Mouse (Mus musculus) liver, embryonic 11.5 days (tissue): ENCODE data around the gene Rrn3. TPM values are rescaled to one million over a fixed set of nuclear protein-coding genes. Genes with fewer than 3 reads are reported as not detected.
"Not testable (repeated sequence)": the region's sequence is repeated elsewhere in the genome, so short reads cannot be mapped to it uniquely, and the experiment has no call there.

Experiments
- ATAC-seq: fragments of 200-750 bp; cut with Nextera tagmentation; replicated peaks from 2 replicates; pipeline ENCODE4 v1.8.0; 2017; ENCODE audit warnings: moderate number of reproducible peaks, mild to moderate bottlenecking, moderate TSS enrichment, moderate library complexity; ENCODE audit not compliant: low FRiP score
- DNase-seq: peaks from one replicate; pipeline ENCODE4 v3.0.0-alpha.2; 2017; ENCODE audit warnings: low spot score
- H3K27ac ChIP-seq: fragments of 300-500 bp; sonication (generic); 2 replicates; pipeline ENCODE4 v1.5.1; 2014; ENCODE audit warnings: mild to moderate bottlenecking, low read depth, low read length, control low read depth
- H3K27me3 ChIP-seq: fragments of 300-500 bp; sonication (generic); replicated peaks from 2 replicates; pipeline ENCODE4 v1.6.1; 2014; ENCODE audit warnings: low read length, mixed read lengths; ENCODE audit not compliant: control insufficient read depth, insufficient read depth
- H3K36me3 ChIP-seq: fragments of 300-500 bp; sonication (generic); 2 replicates; pipeline ENCODE4 v1.6.1; 2014; ENCODE audit warnings: mild to moderate bottlenecking, low read length, moderate library complexity, mixed read lengths; ENCODE audit not compliant: control insufficient read depth, insufficient read depth
- H3K4me1 ChIP-seq: fragments of 300-500 bp; sonication (generic); replicated peaks from 2 replicates; pipeline ENCODE4 v1.6.1; 2014; ENCODE audit warnings: low read length, mixed read lengths; ENCODE audit not compliant: control insufficient read depth, insufficient read depth
- H3K4me2 ChIP-seq: fragments of 300-500 bp; sonication (generic); 2 replicates; pipeline ENCODE4 v1.6.1; 2014; ENCODE audit warnings: mild to moderate bottlenecking, control low read depth, moderate library complexity
- H3K4me3 ChIP-seq: fragments of 300-500 bp; sonication (generic); 2 replicates; pipeline ENCODE4 v1.5.1; 2014; ENCODE audit warnings: low read depth, low read length, control low read depth
- H3K9ac ChIP-seq: fragments of 300-500 bp; sonication (generic); 2 replicates; pipeline ENCODE4 v1.6.1; 2014; ENCODE audit warnings: low read depth, low read length, control low read depth
- H3K9me3 ChIP-seq: fragments of 300-500 bp; sonication (generic); 2 replicates; pipeline ENCODE4 v1.6.1; 2016; ENCODE audit warnings: low read length, inconsistent platforms, mixed read lengths; ENCODE audit not compliant: control insufficient read depth
- WGBS: fragments of 180-500 bp; shearing (Covaris S2); extraction: QIAGEN DNeasy Blood & Tissue Kit; methylation state at CpG from one replicate; pipeline ENCODE4 v1.1.7; 2014; 5-methylcytosine and 5-hydroxymethylcytosine counted together
- polyA plus RNA-seq: library from polyadenylated mRNA; unstranded; fragments of >200 nt; fragmentation: Nextera tagmentation; extraction: Ambion mirVana; gene quantifications from 2 replicates; pipeline ENCODE4 v1.2.1, GENCODE M21; 2014

Gene Rrn3
- polyA plus RNA-seq, 1 experiment from 2014 or later: 67.1 TPM

DNA sequence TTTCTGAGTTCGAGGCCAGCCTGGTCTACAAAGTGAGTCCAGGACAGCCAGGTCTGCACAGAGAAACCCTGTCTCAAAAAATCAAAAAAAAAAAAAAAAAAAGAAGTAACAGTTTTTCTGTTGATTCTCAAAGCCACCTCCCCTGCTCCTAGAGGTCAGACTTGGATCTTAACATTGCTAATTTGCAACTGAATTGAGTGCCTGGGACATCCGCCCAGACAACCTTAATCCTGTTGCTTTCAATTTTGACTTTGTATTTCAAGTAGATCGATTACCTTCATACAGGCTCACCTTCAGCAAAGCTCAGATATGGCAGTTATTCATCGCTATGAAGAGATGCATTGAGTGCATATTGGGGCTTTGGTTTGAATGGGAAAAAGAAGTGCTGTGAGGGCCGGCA is 31.2 kb upstream of the Rrn3 start:
- no peak overlapping the region for H3K9ac ChIP-seq

DNA sequence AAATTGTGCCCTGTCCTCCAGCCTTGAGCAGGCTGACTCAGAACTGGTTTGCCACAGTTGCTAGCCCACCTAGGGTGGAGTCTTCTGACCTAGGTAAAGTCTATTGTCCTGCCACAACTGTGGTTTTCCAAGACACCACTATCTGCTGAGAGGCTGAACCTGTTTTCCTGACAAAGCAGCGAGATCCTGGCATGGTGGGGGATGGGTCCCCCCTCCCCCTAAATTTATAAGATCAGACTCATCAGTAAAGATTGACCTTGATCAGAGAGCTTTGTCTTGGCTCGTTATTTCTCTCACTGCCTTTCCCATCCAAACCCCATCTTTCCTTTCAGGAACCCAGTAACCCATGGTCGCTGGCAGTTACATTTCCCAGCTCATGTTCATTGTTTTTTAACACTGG is 30.5 kb upstream of the Rrn3 start:
- Histone ChIP-seq H3K4me2 (no peak overlapping the region), H3K9ac (no peak overlapping the region), H3K36me3 (no peaks in the 10 kb centered on the region), H3K4me3 (no peak overlapping the region), H3K9me3 (no peaks in the 10 kb centered on the region), H3K27ac (no peak overlapping the region), H3K27me3 (peaks cover 2% of the 10 kb centered on the region; the same call in 1 of the 2 replicates), H3K4me1 (peaks cover 3% of the 10 kb centered on the region; the same call in 1 of the 2 replicates)
- DNase-seq (no peak), ATAC-seq (no peak)
- 46% methylated on average over 3 of the region's 3 CpGs for WGBS

More for the DNA sequence above, 31.2 kb upstream of the Rrn3 start:
- no peak for DNase-seq
- H3K9me3 ChIP-seq: no peaks in the 10 kb centered on the region
- no peak overlapping the region for H3K27ac ChIP-seq
- H3K36me3 ChIP-seq: no peaks in the 10 kb centered on the region
- H3K4me1 ChIP-seq: no peaks in the 10 kb centered on the region
- 53% methylated on average over 5 of the region's 5 CpGs for WGBS
- ATAC-seq: no peak
- no peaks in the 10 kb centered on the region for H3K27me3 ChIP-seq
- no peak overlapping the region for H3K4me3 ChIP-seq
- H3K4me2 ChIP-seq: no peak overlapping the region

DNA sequence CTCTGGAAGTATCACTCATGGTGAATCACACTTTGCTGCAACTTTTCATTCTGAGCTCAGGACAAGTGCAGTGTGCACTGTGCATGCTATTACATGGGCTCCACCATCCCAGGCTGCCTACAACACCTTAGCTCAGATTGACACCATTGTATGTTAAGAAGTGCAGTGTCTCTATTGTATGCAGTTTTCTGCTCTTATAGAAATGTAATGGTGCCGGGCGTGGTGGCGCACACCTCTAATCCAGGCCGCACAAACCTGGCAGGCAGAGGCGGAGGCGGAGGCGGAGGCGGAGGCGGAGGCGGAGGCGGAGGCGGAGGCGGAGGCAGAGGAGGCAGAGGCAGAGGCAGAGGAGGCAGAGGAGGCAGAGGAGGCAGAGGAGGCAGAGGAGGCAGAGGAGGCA is 29.9 kb upstream of the Rrn3 start:
- H3K36me3 ChIP-seq: no peaks in the 10 kb centered on the region
- DNase-seq: no peak
- H3K9ac ChIP-seq: no peak overlapping the region
- H3K27ac ChIP-seq: no peak overlapping the region
- no peak overlapping the region for H3K4me3 ChIP-seq
- WGBS: 93% methylated on average over 13 of the region's 13 CpGs
- no peak for ATAC-seq
- H3K4me2 ChIP-seq: no peak overlapping the region
- peaks cover 4% of the 10 kb centered on the region; the same call in 1 of the 2 replicates for H3K27me3 ChIP-seq
- no peaks in the 10 kb centered on the region for H3K9me3 ChIP-seq
- peaks cover 4% of the 10 kb centered on the region; the same call in 1 of the 2 replicates for H3K4me1 ChIP-seq

DNA sequence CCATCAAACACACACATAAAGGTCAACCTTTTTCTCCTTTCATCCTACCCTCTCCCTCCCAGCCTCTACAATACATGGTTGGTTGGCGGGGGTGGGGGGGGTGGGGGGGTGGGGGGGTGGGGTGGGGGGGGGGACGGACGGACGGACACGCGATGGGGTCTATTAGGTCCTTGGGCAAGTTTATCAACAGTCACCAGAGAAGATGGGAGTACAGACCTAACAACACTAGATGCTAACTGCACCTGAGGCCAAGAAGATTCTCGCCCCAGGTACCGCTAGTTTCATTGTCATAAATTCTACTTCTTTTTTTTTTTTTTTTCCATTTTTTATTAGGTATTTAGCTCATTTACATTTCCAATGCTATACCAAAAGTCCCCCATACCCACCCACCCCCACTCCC is 26.5 kb upstream of the Rrn3 start:
- Histone ChIP-seq H3K4me2 (peak overlapping the region; percentile 99), H3K4me1 (peaks cover 4% of the 10 kb centered on the region; the same call in 1 of the 2 replicates), H3K27me3 (peaks cover 9% of the 10 kb centered on the region; the same call in 1 of the 2 replicates), H3K9ac (no peak overlapping the region), H3K36me3 (no peaks in the 10 kb centered on the region), H3K4me3 (peak overlapping the region; percentile 68), H3K9me3 (no peaks in the 10 kb centered on the region), H3K27ac (no peak overlapping the region)
- DNase-seq (no peak), ATAC-seq (no peak)
- WGBS: 75% methylated on average over 8 of the region's 8 CpGs

DNA sequence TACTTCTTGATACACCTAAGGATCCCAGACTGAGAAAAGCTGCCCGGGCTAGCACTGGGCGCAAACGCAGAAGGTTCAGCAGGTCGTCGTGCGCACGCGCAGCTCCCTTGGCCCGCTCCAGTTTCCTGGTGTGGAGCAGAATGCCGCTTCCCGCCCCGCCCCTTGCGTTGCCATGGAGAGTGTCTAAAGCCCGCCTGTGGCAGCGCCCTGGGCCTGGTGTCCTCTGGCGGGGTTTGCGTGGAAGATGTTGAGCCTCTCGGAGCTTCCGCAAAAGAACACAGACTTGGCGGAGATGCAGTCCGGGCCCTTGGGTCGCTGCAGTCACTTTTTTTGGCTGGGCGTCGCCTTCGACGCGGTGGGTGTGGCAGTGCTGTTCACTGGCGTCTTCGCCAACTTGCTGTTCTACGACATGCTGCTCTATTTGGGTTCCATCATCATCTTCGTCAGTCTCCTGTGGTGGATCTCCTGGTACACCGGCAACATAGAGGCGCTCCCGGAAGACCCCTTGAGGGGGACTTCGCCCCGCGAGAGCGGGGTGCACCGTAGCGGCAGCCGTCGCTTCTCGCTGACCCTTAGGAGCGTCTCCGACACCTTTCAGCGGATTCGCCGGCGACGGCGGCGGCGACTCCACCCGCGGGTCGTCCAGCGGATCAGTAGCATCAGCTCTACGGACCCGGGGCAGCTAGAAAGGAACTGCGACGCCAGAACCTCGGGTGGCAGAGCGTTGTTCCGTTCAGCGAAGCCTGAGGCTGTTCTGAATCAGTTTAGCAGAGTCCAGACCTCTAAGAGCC is 25.9 kb upstream of the Rrn3 start:
- under 1% methylated on average over 65 of the region's 65 CpGs for WGBS
- no peak overlapping the region for H3K27ac ChIP-seq

DNA sequence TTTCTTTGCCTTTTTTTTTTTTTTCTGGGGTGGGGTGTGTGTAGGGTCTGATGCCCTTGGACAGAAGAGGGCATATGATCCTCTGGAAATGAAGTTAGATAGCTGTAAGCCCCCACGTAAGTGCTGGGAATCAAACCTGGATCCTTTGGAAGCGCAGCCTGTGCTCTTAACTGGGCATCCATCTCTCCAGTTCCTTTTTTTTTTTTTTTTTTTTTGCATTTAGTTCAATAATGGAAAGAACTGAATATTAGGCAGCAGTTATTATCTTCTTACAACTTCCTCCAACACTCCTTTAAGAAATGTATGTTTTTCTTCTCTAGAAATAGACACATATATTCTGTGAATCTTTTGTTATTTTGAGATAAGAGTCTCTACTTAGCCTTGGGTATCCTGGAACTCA is 22.7 kb upstream of the Rrn3 start:
- H3K27me3 ChIP-seq: peaks cover 9% of the 10 kb centered on the region; the same call in 1 of the 2 replicates
- no peak overlapping the region for H3K27ac ChIP-seq
- ATAC-seq: no peak
- no peak for DNase-seq
- no peaks in the 10 kb centered on the region for H3K36me3 ChIP-seq
- H3K9ac ChIP-seq: no peak overlapping the region
- H3K4me2 ChIP-seq: no peak overlapping the region
- no peak overlapping the region for H3K4me3 ChIP-seq
- H3K9me3 ChIP-seq: no peaks in the 10 kb centered on the region
- 90% methylated on average over 2 of the region's 2 CpGs for WGBS
- H3K4me1 ChIP-seq: peaks cover 4% of the 10 kb centered on the region; the same call in 1 of the 2 replicates

More for the DNA sequence above, 25.9 kb upstream of the Rrn3 start:
- Histone ChIP-seq H3K4me3 (peak overlapping the region; percentile 68), H3K27me3 (peaks cover 9% of the 10 kb centered on the region; the same call in 1 of the 2 replicates), H3K36me3 (no peaks in the 10 kb centered on the region), H3K4me2 (peak overlapping the region; percentile 99), H3K4me1 (peaks cover 4% of the 10 kb centered on the region; the same call in 1 of the 2 replicates), H3K9ac (peak overlapping the region; percentile 56), H3K9me3 (no peaks in the 10 kb centered on the region)
- DNase-seq (peak; percentile 93), ATAC-seq (peak; percentile 99)

DNA sequence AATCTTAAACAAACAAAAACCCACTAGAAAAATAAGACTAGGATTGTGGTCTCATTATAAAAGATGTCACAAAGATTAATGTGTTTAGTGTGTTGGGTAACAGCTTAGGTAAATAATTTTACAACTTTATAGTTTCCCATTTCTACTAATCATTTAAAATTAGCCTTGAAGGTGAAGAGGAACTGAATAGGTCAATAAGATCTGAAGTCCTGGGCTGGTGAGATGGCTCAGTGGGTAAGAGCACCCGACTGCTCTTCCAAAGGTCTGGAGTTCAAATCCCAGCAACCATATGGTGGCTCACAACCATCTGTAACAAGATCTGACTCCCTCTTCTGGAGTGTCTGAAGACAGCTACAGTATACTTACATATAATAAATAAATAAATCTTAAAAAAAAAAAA is 17.7 kb upstream of the Rrn3 start:
- H3K9ac ChIP-seq, H3K27me3 ChIP-seq, H3K36me3 ChIP-seq, ATAC-seq, H3K4me1 ChIP-seq, DNase-seq, H3K4me3 ChIP-seq, H3K27ac ChIP-seq, H3K4me2 ChIP-seq, H3K9me3 ChIP-seq: not testable (repeated sequence)
- 89% methylated on average over 1 of the region's 1 CpGs for WGBS

DNA sequence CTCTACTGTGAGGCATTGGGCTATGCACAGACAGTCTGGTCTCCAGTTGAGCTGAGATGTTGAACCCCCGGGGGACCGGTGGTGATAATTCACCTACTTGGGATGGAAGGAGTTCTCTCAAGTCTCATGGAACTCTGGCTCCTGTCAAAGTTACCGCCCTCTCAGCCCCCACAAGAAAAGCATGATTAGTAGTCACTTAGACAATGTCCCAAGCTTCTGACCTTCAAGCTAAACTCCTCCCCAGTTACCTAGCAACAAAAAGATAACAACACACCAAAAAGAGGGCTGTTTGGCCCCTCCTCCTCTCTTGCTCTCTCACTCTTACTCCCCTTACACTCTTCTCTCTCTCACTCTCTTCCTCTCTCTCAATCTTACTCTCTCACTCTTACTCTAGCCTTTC is 16.0 kb upstream of the Rrn3 start:
- Histone ChIP-seq H3K4me3 (no peak overlapping the region), H3K27ac (no peak overlapping the region), H3K4me1 (no peaks in the 10 kb centered on the region), H3K27me3 (no peaks in the 10 kb centered on the region), H3K4me2 (no peak overlapping the region), H3K9me3 (no peaks in the 10 kb centered on the region), H3K9ac (no peak overlapping the region), H3K36me3 (no peaks in the 10 kb centered on the region)
- DNase-seq: no peak
- 74% methylated on average over 3 of the region's 3 CpGs for WGBS
- ATAC-seq: no peak

DNA sequence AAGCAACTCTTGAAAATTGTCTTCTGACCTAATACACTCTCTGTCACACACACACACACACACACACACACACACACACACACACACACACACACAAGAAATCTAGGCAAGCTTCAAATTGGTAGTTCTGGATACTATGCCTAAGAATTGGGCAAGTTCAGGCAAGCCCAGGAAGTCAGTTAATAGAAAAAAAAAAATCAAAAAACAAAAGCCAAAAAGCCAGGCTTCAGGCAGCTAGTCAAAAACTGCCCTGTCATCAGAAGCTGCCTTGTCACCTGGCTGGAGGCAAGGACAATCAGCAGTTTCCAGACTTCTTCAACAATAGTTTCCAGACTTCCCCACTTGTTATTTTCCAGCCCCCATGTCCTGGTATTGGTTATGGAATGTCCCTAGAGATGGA is 14.1 kb upstream of the Rrn3 start:
- H3K4me3 ChIP-seq: no peak overlapping the region
- H3K9me3 ChIP-seq: no peaks in the 10 kb centered on the region
- no peaks in the 10 kb centered on the region for H3K27me3 ChIP-seq
- no peak overlapping the region for H3K27ac ChIP-seq
- no peak overlapping the region for H3K9ac ChIP-seq
- ATAC-seq: no peak
- no peak overlapping the region for H3K4me2 ChIP-seq
- H3K4me1 ChIP-seq: no peaks in the 10 kb centered on the region
- no peaks in the 10 kb centered on the region for H3K36me3 ChIP-seq
- DNase-seq: no peak
